Mouse (Mus musculus): ENCODE results near the gene Dytn. TPM values are rescaled to one million over a fixed set of nuclear protein-coding genes. Genes with fewer than 3 reads are reported as not detected.

Dytn gene
- polyA plus RNA-seq, 1 experiment from 2014 or later: 0.28 TPM

DNA sequence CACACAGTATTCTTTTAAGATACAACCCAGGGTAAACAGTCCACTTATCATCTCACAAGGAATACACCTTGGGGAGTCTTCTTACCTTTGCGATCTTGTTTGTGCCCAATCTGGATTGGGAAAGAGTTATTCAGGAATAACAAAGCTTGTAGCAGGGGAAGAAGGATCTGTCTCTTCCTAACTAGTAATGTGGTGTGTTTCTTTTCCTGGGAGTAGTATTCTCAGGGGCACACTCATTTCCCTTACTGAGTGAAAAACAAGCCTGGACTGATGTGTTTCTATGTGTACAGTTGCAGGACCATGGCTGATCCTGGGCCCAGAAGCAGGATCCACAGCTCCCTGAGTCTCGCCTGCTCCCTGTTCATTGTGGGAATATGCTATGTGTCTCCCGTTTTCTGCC is 71.1 kb downstream of the Dytn start, which contains the start of gene Gm39653:
TSS of gene Gm39653 (plus strand) at position 301 of the 400 bp plus-strand sequence.
- H3K9me3 ChIP-seq (ENCODE audit: control insufficient read depth, low read length): no peaks in the 10 kb centered on the region
- no peak within 1 kb of the TSS for H3K4me2 ChIP-seq (ENCODE audit: low read depth, low read length)
- WGBS: 74% methylated on average over 3 of the region's 3 CpGs
- no peak within 1 kb of the TSS for H3K4me3 ChIP-seq (ENCODE audit: low read depth, low read length)
- H3K27me3 ChIP-seq (replicated peaks; ENCODE audit: control insufficient read depth, insufficient read depth, low read length): no peaks in the 10 kb centered on the region
- H3K9ac ChIP-seq (ENCODE audit: low read depth, low read length): no peak within 1 kb of the TSS
- DNase-seq (ENCODE audit: low spot score) (no peak), ATAC-seq (ENCODE audit: low read depth) (no peak)
- H3K36me3 ChIP-seq (ENCODE audit: control insufficient read depth, insufficient read depth, low read length): no peaks in the 10 kb centered on the region
- H3K4me1 ChIP-seq (ENCODE audit: control insufficient read depth, insufficient read depth, low read length): no peaks in the 10 kb centered on the region
- H3K27ac ChIP-seq (replicated peaks; ENCODE audit: low read depth, low read length): no peak within 1 kb of the TSS

- H3K27ac ChIP-seq (replicated peaks; ENCODE audit: low read depth, low read length): no peak overlapping the region
- ATAC-seq (ENCODE audit: low read depth) (no peak), DNase-seq (ENCODE audit: low spot score) (peak; percentile 75)
- H3K4me1 ChIP-seq (ENCODE audit: control insufficient read depth, insufficient read depth, low read length): no peaks in the 10 kb centered on the region
- H3K9ac ChIP-seq (ENCODE audit: low read depth, low read length): no peak overlapping the region
- no peak overlapping the region for H3K4me3 ChIP-seq (ENCODE audit: low read depth, low read length)
- H3K36me3 ChIP-seq (ENCODE audit: control insufficient read depth, insufficient read depth, low read length): no peaks in the 10 kb centered on the region
- WGBS: 1% methylated on average over 10 of the region's 11 CpGs
- no peak overlapping the region for H3K4me2 ChIP-seq (ENCODE audit: low read depth, low read length)
- no peaks in the 10 kb centered on the region for H3K9me3 ChIP-seq (ENCODE audit: control insufficient read depth, low read length)
- no peaks in the 10 kb centered on the region for H3K27me3 ChIP-seq (replicated peaks; ENCODE audit: control insufficient read depth, insufficient read depth, low read length)
These were observed 72.1 kb downstream of the Dytn start for GRCm38 (mm10) chr1:63614594-63614993.

DNA sequence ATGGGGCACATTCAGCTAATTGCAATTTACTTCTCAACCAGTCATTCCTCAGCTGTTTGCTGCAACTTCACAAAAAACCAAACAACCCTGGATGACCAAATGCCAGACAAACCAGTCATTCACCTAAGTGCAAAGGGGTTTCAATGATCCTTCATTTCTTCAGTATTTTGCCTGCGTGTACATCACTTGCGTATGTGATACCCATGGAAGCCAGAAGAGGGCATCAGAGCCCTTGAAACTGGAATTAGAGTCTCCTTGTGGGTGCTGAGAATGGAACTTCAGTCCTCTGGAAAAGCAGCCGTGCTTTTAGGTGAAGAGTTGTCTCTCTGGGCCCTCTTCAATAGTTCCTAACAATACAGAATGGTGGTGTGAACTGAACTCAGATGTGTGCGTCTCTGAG is 77.1 kb downstream of the Dytn start:
- Histone ChIP-seq H3K4me2 (ENCODE audit: low read depth, low read length) (no peak overlapping the region), H3K9ac (ENCODE audit: low read depth, low read length) (no peak overlapping the region), H3K4me3 (ENCODE audit: low read depth, low read length) (no peak overlapping the region), H3K27ac (replicated peaks; ENCODE audit: low read depth, low read length) (no peak overlapping the region), H3K27me3 (replicated peaks; ENCODE audit: control insufficient read depth, insufficient read depth, low read length) (no peaks in the 10 kb centered on the region), H3K36me3 (ENCODE audit: control insufficient read depth, insufficient read depth, low read length) (no peaks in the 10 kb centered on the region), H3K9me3 (ENCODE audit: control insufficient read depth, low read length) (no peaks in the 10 kb centered on the region), H3K4me1 (ENCODE audit: control insufficient read depth, insufficient read depth, low read length) (no peaks in the 10 kb centered on the region)
- ATAC-seq (ENCODE audit: low read depth) (no peak), DNase-seq (ENCODE audit: low spot score) (no peak)
- WGBS: 91% methylated on average over 4 of the region's 4 CpGs

GRCm38 (mm10) chr1:63603870-63604500 is 82.7 kb downstream of the Dytn start:
- DNase-seq (ENCODE audit: low spot score) (no peak), ATAC-seq (ENCODE audit: low read depth) (no peak)
- H3K9ac ChIP-seq (ENCODE audit: low read depth, low read length): no peak overlapping the region
- 52% methylated on average over 3 of the region's 3 CpGs for WGBS
- no peak overlapping the region for H3K4me2 ChIP-seq (ENCODE audit: low read depth, low read length)
- H3K36me3 ChIP-seq (ENCODE audit: control insufficient read depth, insufficient read depth, low read length): no peaks in the 10 kb centered on the region
- H3K4me1 ChIP-seq (ENCODE audit: control insufficient read depth, insufficient read depth, low read length): no peaks in the 10 kb centered on the region
- no peaks in the 10 kb centered on the region for H3K27me3 ChIP-seq (replicated peaks; ENCODE audit: control insufficient read depth, insufficient read depth, low read length)
- no peaks in the 10 kb centered on the region for H3K9me3 ChIP-seq (ENCODE audit: control insufficient read depth, low read length)
- no peak overlapping the region for H3K4me3 ChIP-seq (ENCODE audit: low read depth, low read length)
- no peak overlapping the region for H3K27ac ChIP-seq (replicated peaks; ENCODE audit: low read depth, low read length)

GRCm38 (mm10) chr1:63586869-63587268 is 99.9 kb downstream of the Dytn start:
- no peak overlapping the region for H3K27ac ChIP-seq (replicated peaks; ENCODE audit: low read depth, low read length)
- H3K9ac ChIP-seq (ENCODE audit: low read depth, low read length): no peak overlapping the region
- H3K4me2 ChIP-seq (ENCODE audit: low read depth, low read length): no peak overlapping the region
- DNase-seq (ENCODE audit: low spot score): no peak
- ATAC-seq (ENCODE audit: low read depth): no peak
- H3K4me3 ChIP-seq (ENCODE audit: low read depth, low read length): no peak overlapping the region
- 78% methylated on average over 7 of the region's 7 CpGs for WGBS
- no peaks in the 10 kb centered on the region for H3K36me3 ChIP-seq (ENCODE audit: control insufficient read depth, insufficient read depth, low read length)
- H3K4me1 ChIP-seq (ENCODE audit: control insufficient read depth, insufficient read depth, low read length): no peaks in the 10 kb centered on the region
- no peaks in the 10 kb centered on the region for H3K9me3 ChIP-seq (ENCODE audit: control insufficient read depth, low read length)
- no peaks in the 10 kb centered on the region for H3K27me3 ChIP-seq (replicated peaks; ENCODE audit: control insufficient read depth, insufficient read depth, low read length)

- no peaks in the 10 kb centered on the region for H3K36me3 ChIP-seq (ENCODE audit: control insufficient read depth, insufficient read depth, low read length)
- H3K4me1 ChIP-seq (ENCODE audit: control insufficient read depth, insufficient read depth, low read length): no peaks in the 10 kb centered on the region
- H3K27me3 ChIP-seq (replicated peaks; ENCODE audit: control insufficient read depth, insufficient read depth, low read length): no peaks in the 10 kb centered on the region
- no peaks in the 10 kb centered on the region for H3K9me3 ChIP-seq (ENCODE audit: control insufficient read depth, low read length)
- no peak overlapping the region for H3K27ac ChIP-seq (replicated peaks; ENCODE audit: low read depth, low read length)
- no peak overlapping the region for H3K4me3 ChIP-seq (ENCODE audit: low read depth, low read length)
- DNase-seq (ENCODE audit: low spot score) (no peak), ATAC-seq (ENCODE audit: low read depth) (no peak)
- H3K9ac ChIP-seq (ENCODE audit: low read depth, low read length): no peak overlapping the region
- no peak overlapping the region for H3K4me2 ChIP-seq (ENCODE audit: low read depth, low read length)
- 80% methylated on average over 8 of the region's 8 CpGs for WGBS
These were observed 107.6 kb downstream of the Dytn start for GRCm38 (mm10) chr1:63579153-63579552.

GRCm38 (mm10) chr1:63576803-63577202 is 109.9 kb downstream of the Dytn start:
- H3K9me3 ChIP-seq (ENCODE audit: control insufficient read depth, low read length): no peaks in the 10 kb centered on the region
- WGBS: 49% methylated on average over 5 of the region's 5 CpGs
- ATAC-seq (ENCODE audit: low read depth): no peak
- H3K9ac ChIP-seq (ENCODE audit: low read depth, low read length): no peak overlapping the region
- no peak overlapping the region for H3K4me3 ChIP-seq (ENCODE audit: low read depth, low read length)
- H3K4me1 ChIP-seq (ENCODE audit: control insufficient read depth, insufficient read depth, low read length): 0 out of 2 replicates have a peak, but pooled peaks cover 4% of the 10 kb centered on the region
- DNase-seq (ENCODE audit: low spot score): no peak
- H3K4me2 ChIP-seq (ENCODE audit: low read depth, low read length): no peak overlapping the region
- no peaks in the 10 kb centered on the region for H3K27me3 ChIP-seq (replicated peaks; ENCODE audit: control insufficient read depth, insufficient read depth, low read length)
- no peak overlapping the region for H3K27ac ChIP-seq (replicated peaks; ENCODE audit: low read depth, low read length)
- no peaks in the 10 kb centered on the region for H3K36me3 ChIP-seq (ENCODE audit: control insufficient read depth, insufficient read depth, low read length)

DNA sequence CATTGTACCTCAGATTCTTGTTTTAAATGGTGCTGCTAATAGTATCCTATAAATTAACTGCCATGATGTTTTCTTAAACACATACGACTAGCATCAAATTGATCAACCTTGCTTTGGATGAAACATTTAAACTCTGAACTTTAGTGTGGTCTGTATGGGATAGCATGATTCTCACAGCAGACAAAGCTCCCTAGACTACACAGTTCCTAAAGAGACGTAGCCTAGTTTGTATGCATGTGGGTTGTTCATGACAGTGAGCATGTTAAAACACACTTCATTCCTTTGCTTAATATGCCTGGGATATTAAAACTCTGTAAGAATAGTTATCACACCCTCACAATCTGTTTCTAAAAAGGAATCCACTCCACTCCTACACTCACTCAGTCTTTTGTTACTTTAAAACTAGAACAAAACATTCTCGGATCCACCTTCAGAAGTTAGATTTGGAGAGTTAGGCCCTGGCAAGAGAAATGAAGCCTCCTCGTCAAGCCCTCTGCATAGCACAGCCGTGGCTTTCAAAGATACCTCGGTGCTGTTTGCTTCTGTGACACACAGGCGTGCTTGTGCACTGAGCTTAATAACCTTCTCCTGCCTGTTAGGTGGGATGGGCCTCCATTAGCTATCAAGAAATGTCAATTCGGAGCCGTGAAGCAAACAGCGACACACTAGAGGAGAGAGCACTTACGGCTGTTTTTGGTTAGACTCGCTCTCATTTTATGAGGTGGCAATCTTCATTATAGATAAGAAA is 112.7 kb downstream of the Dytn start:
- no peak for ATAC-seq (ENCODE audit: low read depth)
- H3K27me3 ChIP-seq (replicated peaks; ENCODE audit: control insufficient read depth, insufficient read depth, low read length): no peaks in the 10 kb centered on the region
- WGBS: 56% methylated on average over 12 of the region's 12 CpGs

More for the DNA sequence above, 112.7 kb downstream of the Dytn start:
- Histone ChIP-seq H3K27ac (replicated peaks; ENCODE audit: low read depth, low read length) (no peak overlapping the region), H3K9me3 (ENCODE audit: control insufficient read depth, low read length) (no peaks in the 10 kb centered on the region), H3K36me3 (ENCODE audit: control insufficient read depth, insufficient read depth, low read length) (no peaks in the 10 kb centered on the region), H3K4me3 (ENCODE audit: low read depth, low read length) (no peak overlapping the region), H3K9ac (ENCODE audit: low read depth, low read length) (no peak overlapping the region), H3K4me2 (ENCODE audit: low read depth, low read length) (no peak overlapping the region), H3K4me1 (ENCODE audit: control insufficient read depth, insufficient read depth, low read length) (0 out of 2 replicates have a peak, but pooled peaks cover 4% of the 10 kb centered on the region)
- no peak for DNase-seq (ENCODE audit: low spot score)
